Mouse (Mus musculus) CH12F3 (cell line): ENCODE measurements at regions not wholly inside any gene's neighbourhood (a gene's known extent, or its start where the extent isn't known, plus 50 kb on each side); places are given as distances from the start of the nearest gene placed in this dataset.

Source experiments
- in situ Hi-C: fragments of 300-500 bp; cut with MboI; formaldehyde crosslinking; loops from 2 replicates; pipeline ENCODE4 v1.14.3; 2020; ENCODE audit warnings: low sequenced_read_pairs

DNA sequence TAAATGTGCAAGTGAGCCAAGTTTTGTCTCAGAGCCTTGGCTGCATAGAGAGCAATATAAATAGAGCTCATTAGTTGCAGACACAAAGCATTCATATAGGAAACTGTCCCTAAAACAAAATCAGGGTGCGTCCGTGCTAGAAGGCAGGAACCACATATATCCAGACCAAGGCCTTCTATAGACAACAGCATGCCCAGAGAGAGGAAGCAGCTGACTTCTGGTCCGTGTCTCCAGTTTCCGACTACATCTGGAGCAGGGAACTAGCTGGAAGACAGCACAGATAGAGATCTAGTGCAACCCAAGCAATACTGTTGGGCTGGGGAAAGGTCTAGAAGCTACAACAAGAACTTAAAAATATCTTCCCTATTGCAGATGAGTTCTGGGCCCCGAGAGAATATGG is 121.0 kb downstream of the Gm12728 start:
- in situ Hi-C loops = no loop called here

- in situ Hi-C loops = no loop called here
Observed at GRCm38 (mm10) chr4:105911678-105912077, 122.0 kb downstream of the Gm12728 start.

GRCm38 (mm10) chr4:105912296-105912695 is 122.6 kb downstream of the Gm12728 start:
- in situ Hi-C loops = no loop called here

DNA sequence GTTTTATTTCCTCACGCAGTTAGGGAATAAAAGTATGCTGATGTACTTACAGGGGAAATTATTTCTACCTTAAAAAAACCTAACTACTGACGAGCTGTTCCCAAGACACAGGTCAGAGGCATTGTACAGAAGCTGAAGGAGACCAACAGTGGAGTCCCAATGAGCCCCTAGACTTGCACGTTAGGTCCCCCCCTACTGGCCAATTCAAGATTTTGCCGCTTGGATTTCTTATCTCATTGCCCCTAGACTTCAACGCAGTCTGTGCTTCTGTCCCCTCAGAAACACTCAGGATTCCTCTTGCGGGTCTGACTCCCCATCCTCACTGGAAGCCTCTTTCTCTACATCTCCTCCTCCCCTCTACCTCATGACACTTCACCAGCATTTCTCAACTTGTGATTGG is 125.3 kb downstream of the Gm12728 start:
- in situ Hi-C loops = no loop called here

DNA sequence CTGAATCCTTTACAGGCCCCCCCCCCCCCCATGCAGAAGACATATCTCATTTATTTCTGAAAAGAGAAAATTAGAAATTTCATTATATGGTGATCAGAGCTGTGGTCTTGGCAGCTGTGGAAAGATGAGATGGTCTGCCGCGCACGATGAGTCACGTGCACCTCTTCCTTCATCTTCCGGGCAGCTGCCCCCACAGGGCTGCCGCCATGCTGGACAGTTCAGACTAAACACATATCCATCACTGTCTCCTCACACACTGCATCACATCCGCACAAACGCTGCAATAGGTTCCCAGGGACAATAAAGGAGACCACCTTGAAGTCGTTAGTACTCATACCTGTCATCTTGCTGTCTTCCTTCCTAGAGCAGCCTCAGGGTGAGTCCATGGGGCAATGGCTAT is 126.6 kb downstream of the Gm12728 start:
- in situ Hi-C loops = no loop called here

DNA sequence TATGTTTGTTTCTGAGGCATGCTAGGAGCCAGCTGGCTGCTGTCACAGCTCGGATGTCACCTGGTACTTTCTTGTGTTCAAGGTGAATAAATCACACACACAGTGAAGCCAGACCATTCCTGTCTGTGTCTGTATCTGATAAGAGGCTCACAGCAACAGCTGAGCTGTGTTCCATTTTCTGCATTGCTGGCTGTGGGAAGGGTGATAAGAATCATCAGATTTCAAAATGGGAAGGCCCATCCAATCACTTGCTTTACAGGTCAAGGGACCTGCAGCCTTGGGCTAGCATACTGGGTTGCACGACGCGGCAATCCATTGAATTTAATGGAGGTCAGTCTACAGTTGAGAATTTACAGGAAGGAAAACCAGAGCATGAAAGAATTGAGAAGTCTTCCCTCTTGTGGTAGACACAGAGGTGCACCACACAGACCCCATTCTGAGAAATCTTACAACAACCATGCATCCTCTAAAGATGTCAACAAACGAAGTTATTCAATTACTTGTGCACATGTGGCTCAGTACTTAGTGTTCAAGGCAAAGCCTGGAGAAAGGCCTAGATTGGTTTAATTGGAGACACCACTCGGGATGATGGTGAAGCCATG is 135.2 kb downstream of the Gm12728 start:
- in situ Hi-C loops = no loop called here

DNA sequence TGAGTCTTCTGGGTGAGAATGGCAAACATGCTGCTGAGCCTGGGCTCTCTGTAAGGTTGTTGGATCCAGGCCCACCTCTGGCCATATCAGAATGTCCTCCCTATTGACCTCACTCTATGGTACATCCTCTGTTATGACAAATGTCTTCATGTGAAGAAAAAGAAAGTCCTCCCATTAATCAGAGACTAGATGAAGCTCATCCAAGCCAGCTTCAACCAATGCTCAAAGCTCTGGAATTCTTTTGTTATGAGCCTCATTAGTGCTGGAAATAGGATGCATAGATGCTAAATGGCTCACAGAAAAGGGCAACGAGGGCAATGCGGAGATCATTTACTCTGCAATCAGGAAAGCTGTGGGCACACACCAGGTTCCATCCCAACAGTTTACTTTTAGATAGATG is 135.8 kb downstream of the Gm12728 start:
- in situ Hi-C loops = no loop called here

DNA sequence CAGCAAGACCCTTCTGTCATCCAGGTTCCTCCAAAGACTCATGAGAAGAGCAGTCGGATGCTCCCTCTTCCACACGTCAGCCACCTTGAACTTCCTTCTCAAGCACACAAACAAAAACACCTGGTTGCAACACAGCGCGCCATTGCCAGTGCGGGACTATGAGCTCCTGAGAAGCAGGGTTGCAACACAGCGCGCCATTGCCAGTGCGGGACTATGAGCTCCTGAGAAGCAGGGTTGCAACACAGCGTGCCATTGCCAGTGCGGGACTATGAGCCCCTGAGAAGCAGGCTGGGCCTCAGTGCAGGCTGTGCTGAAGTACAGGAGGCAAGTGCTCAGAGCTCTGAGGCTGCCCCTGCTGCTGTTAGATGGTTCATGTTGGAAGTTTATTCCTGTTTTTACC is 140.0 kb downstream of the Gm12728 start:
- in situ Hi-C loops = no loop called here

- in situ Hi-C loops = no loop called here
Observed at GRCm38 (mm10) chr4:105934971-105935370, 145.3 kb downstream of the Gm12728 start.

DNA sequence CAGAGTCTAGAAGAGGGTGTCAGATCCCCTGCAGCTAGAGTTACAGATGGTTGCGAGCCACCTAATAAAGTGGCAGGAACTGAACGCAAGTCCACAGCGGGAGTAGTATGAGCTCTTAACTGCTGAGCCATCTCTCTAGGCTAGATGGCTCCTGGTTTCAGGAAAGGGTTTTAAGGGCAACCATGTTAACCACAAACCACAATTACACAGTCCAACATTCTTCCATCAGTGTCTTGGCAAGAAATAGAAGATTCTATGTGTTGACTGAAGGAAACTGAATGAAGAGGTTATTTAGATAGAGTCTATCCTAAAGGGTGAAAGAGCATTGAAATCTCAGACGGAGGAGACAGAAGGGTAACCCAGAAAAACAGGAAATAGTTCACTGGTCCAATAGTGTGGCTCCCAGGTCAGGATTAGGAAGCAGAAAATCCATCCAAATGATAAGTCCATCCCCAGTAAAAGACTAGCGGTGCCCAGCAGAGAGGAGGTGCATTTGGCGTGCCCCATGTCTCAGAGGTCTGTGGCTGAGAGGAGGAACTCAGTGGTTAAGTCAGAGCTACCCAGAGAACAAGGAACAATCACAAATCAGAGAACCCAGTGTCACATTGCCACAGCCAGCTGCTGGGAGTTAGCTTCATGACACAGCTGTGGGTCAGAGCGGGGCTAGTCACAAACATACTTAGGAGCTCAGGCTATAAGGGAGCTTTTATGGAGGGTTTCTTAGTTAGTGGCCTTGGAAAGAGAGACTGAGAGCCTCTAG is 147.3 kb downstream of the Gm12728 start:
- in situ Hi-C loops = no loop called here

GRCm38 (mm10) chr4:105937587-105937986 is 147.9 kb downstream of the Gm12728 start:
- in situ Hi-C loops = no loop called here

- in situ Hi-C loops = no loop called here
Observed at GRCm38 (mm10) chr4:105938886-105939285, 149.2 kb downstream of the Gm12728 start.

DNA sequence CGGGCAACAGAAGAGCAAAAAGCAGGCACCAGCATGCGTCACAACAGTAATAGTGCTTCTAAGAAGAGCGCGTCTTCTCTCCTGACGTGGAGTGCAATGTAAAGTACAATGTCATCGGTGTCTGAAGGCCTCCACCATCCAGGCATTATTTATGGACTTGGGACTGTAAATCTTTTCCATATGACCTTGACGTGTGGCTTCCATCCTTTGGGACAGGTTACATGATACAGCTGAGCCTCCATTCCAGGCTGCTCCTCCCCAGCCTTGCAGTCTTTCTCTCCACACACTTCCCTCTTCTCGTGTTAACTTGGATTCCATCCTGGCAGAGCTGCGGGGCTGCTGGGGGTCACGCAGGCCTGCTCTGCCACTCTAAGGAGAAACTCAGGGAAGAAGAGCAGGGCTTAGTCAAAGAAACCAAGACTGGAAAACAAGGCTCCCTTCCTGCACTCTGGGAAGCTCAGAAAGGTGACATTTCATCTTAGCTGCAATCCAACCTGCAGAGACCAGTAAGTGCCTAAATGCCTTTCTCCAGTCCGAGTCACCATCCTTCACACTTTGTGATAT is 150.0 kb downstream of the Gm12728 start:
- in situ Hi-C loops = no loop called here

- in situ Hi-C loops = no loop called here
Observed at GRCm38 (mm10) chr4:105940891-105941290, 151.2 kb downstream of the Gm12728 start.

DNA sequence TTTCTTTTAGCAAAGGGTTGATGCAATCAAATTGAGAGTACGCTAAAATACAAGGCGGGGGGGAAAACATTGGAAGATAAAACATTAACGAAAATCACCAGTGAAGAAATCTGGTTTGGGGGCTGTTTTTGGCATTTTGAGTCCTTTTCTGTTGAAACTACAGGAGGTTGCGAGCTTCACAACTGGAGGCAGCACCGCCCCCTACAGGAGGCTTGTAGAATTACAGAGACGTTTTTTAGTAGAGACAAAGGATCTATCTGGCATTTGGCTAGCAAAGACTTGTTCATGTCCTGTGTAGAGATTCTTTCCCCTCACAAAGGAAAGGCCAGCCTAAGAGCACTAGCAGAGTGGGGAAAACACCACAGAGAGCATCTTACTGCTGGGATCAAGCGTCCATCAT is 152.1 kb downstream of the Gm12728 start:
- in situ Hi-C loops = no loop called here

DNA sequence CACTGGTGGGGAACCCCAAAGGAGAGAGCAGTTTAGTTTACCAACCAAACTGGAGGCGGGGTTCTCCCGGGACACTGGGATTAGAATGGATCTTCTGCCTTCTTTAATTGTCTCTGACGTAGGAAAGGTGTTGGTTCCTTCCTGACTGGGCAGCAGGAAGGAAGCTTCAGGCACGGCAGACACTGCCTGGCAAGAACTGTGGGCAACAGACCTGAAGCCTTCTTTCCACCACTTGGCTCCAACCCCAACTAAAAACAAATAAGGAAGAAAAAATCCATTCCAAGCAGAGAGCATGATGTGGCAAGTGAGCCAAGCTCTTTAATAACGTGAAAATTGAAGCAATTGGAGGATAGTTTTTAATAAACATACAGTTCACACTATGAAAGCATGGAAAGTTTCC is 155.3 kb downstream of the Gm12728 start:
- in situ Hi-C loops = no loop called here

GRCm38 (mm10) chr4:105945921-105946320 is 156.3 kb downstream of the Gm12728 start:
- in situ Hi-C loops = no loop called here

- in situ Hi-C loops = no loop called here
Observed at GRCm38 (mm10) chr4:105948326-105948725, 158.7 kb downstream of the Gm12728 start.

DNA sequence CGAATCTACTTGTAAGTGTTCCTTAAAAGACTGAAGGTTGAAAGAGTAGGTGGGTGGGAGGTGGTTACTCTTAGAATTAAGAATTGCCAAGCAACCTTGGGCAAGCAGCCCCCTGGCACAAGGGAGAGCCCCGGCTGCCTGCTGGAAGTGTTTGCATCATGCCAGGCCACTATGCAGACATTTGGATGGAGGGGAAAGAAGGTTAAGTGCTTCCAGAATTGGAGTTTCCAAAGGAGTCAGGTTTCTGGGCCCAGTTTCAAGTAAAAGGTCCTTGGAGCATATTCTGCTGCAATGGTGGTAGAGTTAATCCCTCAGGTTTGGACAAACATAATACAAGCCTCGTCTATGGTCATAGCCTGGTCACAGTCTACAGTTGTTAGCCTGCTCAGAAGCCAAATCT is 162.7 kb downstream of the Gm12728 start:
- in situ Hi-C loops = no loop called here

- in situ Hi-C loops = no loop called here
Observed at GRCm38 (mm10) chr4:105956516-105956915, 166.8 kb downstream of the Gm12728 start.

DNA sequence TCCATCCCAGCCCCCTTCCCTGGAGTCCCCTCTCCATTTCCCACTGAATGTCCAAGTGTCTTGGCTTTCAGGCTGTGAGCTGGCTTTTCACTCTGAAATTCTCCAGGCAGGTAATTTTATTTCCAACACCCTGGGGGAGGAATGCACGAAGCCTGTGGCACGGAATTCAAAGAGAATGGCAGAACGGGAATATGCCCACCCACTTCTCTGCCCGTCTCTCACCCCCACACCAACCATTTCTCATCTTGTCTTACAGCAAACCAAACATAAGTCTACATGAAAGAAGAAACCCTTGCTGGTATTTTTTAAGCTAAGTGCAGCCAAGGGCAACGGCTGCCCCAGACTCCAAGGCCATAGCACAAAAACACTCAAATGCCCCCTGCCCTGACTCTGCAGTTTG is 168.7 kb downstream of the Gm12728 start:
- in situ Hi-C loops = no loop called here

DNA sequence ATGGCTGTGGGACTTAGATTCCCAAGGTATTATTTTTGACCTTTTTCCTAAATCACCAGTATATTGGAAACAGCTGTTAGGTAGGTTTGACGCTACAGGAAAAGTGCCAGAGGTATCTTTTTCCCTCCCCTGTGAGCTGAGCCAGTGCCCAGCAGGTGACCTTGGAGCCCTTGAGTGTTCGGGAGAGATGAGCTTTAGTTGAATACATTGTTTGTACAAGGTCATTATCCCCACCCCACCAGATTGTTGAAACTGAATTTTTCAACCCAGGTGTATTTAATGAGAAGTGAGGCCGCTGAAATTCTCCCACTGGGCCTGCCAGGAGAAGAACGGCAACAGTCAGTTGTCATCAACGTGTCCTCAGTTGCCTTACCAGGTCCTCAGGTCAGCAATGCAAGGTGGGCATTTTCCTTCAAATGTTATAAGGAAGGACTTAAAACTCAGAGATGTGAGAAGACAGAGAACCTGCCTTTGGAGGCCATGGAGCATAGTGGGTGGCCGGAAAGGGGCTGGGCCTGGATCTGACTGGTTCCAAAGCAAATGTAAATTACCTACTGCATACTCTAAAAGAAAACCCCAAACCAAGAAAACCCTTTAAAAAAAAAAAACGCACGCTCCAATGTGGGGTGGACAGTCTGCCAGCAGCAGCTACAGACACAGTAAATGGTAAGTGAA is 172.2 kb downstream of the Gm12728 start:
- in situ Hi-C loops = no loop called here
